Mouse (Mus musculus): ENCODE data around the gene Hmx1. TPM values are rescaled to one million over a fixed set of nuclear protein-coding genes. Genes with fewer than 3 reads are reported as not detected.

The Hmx1 gene
- polyA plus RNA-seq, 1 experiment from 2014 or later, result not detected

- no peak overlapping the region for H3K27ac ChIP-seq (ENCODE audit: low read length)
- peaks cover 97% of the 10 kb centered on the region for H3K27me3 ChIP-seq (ENCODE audit: control insufficient read depth, insufficient read depth, low read length)
- H3K4me2 ChIP-seq (ENCODE audit: low read depth, low read length), result no peak overlapping the region
- WGBS, result under 1% methylated on average over 56 of the region's 57 CpGs
- H3K9ac ChIP-seq (ENCODE audit: low read length), result no peak overlapping the region
- H3K36me3 ChIP-seq (ENCODE audit: control insufficient read depth, insufficient read depth, low read length), result no peaks in the 10 kb centered on the region
- no peak for ATAC-seq (ENCODE audit: insufficient read depth, low FRiP score)
- H3K9me3 ChIP-seq (replicated peaks; ENCODE audit: control insufficient read depth, low read length), result no peaks in the 10 kb centered on the region
- H3K4me3 ChIP-seq (replicated peaks; ENCODE audit: low read length), result no peak overlapping the region
- H3K4me1 ChIP-seq (ENCODE audit: control insufficient read depth, insufficient read depth, low read length), result 0 out of 2 replicates have a peak, but pooled peaks cover 2% of the 10 kb centered on the region
Observed at GRCm38 (mm10) chr5:35396976-35397641, 8.2 kb downstream of the Hmx1 start.

GRCm38 (mm10) chr5:35397642-35398309, 8.9 kb downstream of the Hmx1 start:
- Histone ChIP-seq H3K4me2 (ENCODE audit: low read depth, low read length) (no peak overlapping the region), H3K36me3 (ENCODE audit: control insufficient read depth, insufficient read depth, low read length) (no peaks in the 10 kb centered on the region), H3K4me3 (replicated peaks; ENCODE audit: low read length) (no peak overlapping the region), H3K9me3 (replicated peaks; ENCODE audit: control insufficient read depth, low read length) (no peaks in the 10 kb centered on the region), H3K4me1 (ENCODE audit: control insufficient read depth, insufficient read depth, low read length) (0 out of 2 replicates have a peak, but pooled peaks cover 2% of the 10 kb centered on the region), H3K27me3 (ENCODE audit: control insufficient read depth, insufficient read depth, low read length) (peaks cover 97% of the 10 kb centered on the region), H3K27ac (ENCODE audit: low read length) (no peak overlapping the region), H3K9ac (ENCODE audit: low read length) (no peak overlapping the region)
- under 1% methylated on average over 37 of the region's 52 CpGs for WGBS
- no peak for ATAC-seq (ENCODE audit: insufficient read depth, low FRiP score)

GRCm38 (mm10) chr5:35398310-35398910, 9.5 kb downstream of the Hmx1 start:
- Histone ChIP-seq H3K9me3 (replicated peaks; ENCODE audit: control insufficient read depth, low read length) (no peaks in the 10 kb centered on the region), H3K4me3 (replicated peaks; ENCODE audit: low read length) (no peak overlapping the region), H3K4me2 (ENCODE audit: low read depth, low read length) (no peak overlapping the region), H3K9ac (ENCODE audit: low read length) (no peak overlapping the region), H3K27ac (ENCODE audit: low read length) (no peak overlapping the region), H3K36me3 (ENCODE audit: control insufficient read depth, insufficient read depth, low read length) (no peaks in the 10 kb centered on the region), H3K4me1 (ENCODE audit: control insufficient read depth, insufficient read depth, low read length) (0 out of 2 replicates have a peak, but pooled peaks cover 2% of the 10 kb centered on the region), H3K27me3 (ENCODE audit: control insufficient read depth, insufficient read depth, low read length) (peaks cover 96% of the 10 kb centered on the region)
- WGBS, result 2% methylated on average over 14 of the region's 14 CpGs
- no peak for ATAC-seq (ENCODE audit: insufficient read depth, low FRiP score)

GRCm38 (mm10) chr5:35399061-35399460, 10.2 kb downstream of the Hmx1 start:
- H3K36me3 ChIP-seq (ENCODE audit: control insufficient read depth, insufficient read depth, low read length), result no peaks in the 10 kb centered on the region
- 5% methylated on average over 7 of the region's 7 CpGs for WGBS
- no peak overlapping the region for H3K4me2 ChIP-seq (ENCODE audit: low read depth, low read length)
- 0 out of 2 replicates have a peak, but pooled peaks cover 2% of the 10 kb centered on the region for H3K4me1 ChIP-seq (ENCODE audit: control insufficient read depth, insufficient read depth, low read length)
- H3K9me3 ChIP-seq (replicated peaks; ENCODE audit: control insufficient read depth, low read length), result no peaks in the 10 kb centered on the region
- H3K4me3 ChIP-seq (replicated peaks; ENCODE audit: low read length), result no peak overlapping the region
- H3K27ac ChIP-seq (ENCODE audit: low read length), result no peak overlapping the region
- no peak overlapping the region for H3K9ac ChIP-seq (ENCODE audit: low read length)
- peaks cover 96% of the 10 kb centered on the region for H3K27me3 ChIP-seq (ENCODE audit: control insufficient read depth, insufficient read depth, low read length)
- ATAC-seq (ENCODE audit: insufficient read depth, low FRiP score), result no peak

GRCm38 (mm10) chr5:35399704-35400320, 10.9 kb downstream of the Hmx1 start:
- under 1% methylated on average over 48 of the region's 48 CpGs for WGBS
- Histone ChIP-seq H3K36me3 (ENCODE audit: control insufficient read depth, insufficient read depth, low read length) (no peaks in the 10 kb centered on the region), H3K4me2 (ENCODE audit: low read depth, low read length) (no peak overlapping the region), H3K9me3 (replicated peaks; ENCODE audit: control insufficient read depth, low read length) (no peaks in the 10 kb centered on the region), H3K4me3 (replicated peaks; ENCODE audit: low read length) (no peak overlapping the region), H3K4me1 (ENCODE audit: control insufficient read depth, insufficient read depth, low read length) (0 out of 2 replicates have a peak, but pooled peaks cover 2% of the 10 kb centered on the region), H3K9ac (ENCODE audit: low read length) (no peak overlapping the region), H3K27ac (ENCODE audit: low read length) (no peak overlapping the region), H3K27me3 (ENCODE audit: control insufficient read depth, insufficient read depth, low read length) (peaks cover 94% of the 10 kb centered on the region)
- no peak for ATAC-seq (ENCODE audit: insufficient read depth, low FRiP score)

GRCm38 (mm10) chr5:35401240-35401639, 12.3 kb downstream of the Hmx1 start:
- no peak overlapping the region for H3K4me3 ChIP-seq (replicated peaks; ENCODE audit: low read length)
- H3K27me3 ChIP-seq (ENCODE audit: control insufficient read depth, insufficient read depth, low read length), result peaks cover 90% of the 10 kb centered on the region
- H3K4me1 ChIP-seq (ENCODE audit: control insufficient read depth, insufficient read depth, low read length), result 0 out of 2 replicates have a peak, but pooled peaks cover 2% of the 10 kb centered on the region
- H3K9ac ChIP-seq (ENCODE audit: low read length), result no peak overlapping the region
- H3K36me3 ChIP-seq (ENCODE audit: control insufficient read depth, insufficient read depth, low read length), result no peaks in the 10 kb centered on the region
- no peak overlapping the region for H3K27ac ChIP-seq (ENCODE audit: low read length)
- WGBS, result 5% methylated on average over 8 of the region's 8 CpGs
- ATAC-seq (ENCODE audit: insufficient read depth, low FRiP score), result no peak
- no peaks in the 10 kb centered on the region for H3K9me3 ChIP-seq (replicated peaks; ENCODE audit: control insufficient read depth, low read length)
- H3K4me2 ChIP-seq (ENCODE audit: low read depth, low read length), result no peak overlapping the region

- WGBS, result 74% methylated on average over 9 of the region's 9 CpGs
- H3K4me1 ChIP-seq (ENCODE audit: control insufficient read depth, insufficient read depth, low read length), result no peaks in the 10 kb centered on the region
- H3K9me3 ChIP-seq (replicated peaks; ENCODE audit: control insufficient read depth, low read length), result no peaks in the 10 kb centered on the region
- no peak overlapping the region for H3K9ac ChIP-seq (ENCODE audit: low read length)
- no peak overlapping the region for H3K4me3 ChIP-seq (replicated peaks; ENCODE audit: low read length)
- no peak for ATAC-seq (ENCODE audit: insufficient read depth, low FRiP score)
- H3K4me2 ChIP-seq (ENCODE audit: low read depth, low read length), result no peak overlapping the region
- peaks cover 35% of the 10 kb centered on the region for H3K27me3 ChIP-seq (ENCODE audit: control insufficient read depth, insufficient read depth, low read length)
- H3K36me3 ChIP-seq (ENCODE audit: control insufficient read depth, insufficient read depth, low read length), result no peaks in the 10 kb centered on the region
- no peak overlapping the region for H3K27ac ChIP-seq (ENCODE audit: low read length)
Observed at GRCm38 (mm10) chr5:35407411-35407930, 18.6 kb downstream of the Hmx1 start.

GRCm38 (mm10) chr5:35411028-35411427, 22.1 kb downstream of the Hmx1 start:
- no peak overlapping the region for H3K4me3 ChIP-seq (replicated peaks; ENCODE audit: low read length)
- no peaks in the 10 kb centered on the region for H3K9me3 ChIP-seq (replicated peaks; ENCODE audit: control insufficient read depth, low read length)
- H3K27me3 ChIP-seq (ENCODE audit: control insufficient read depth, insufficient read depth, low read length), result peaks cover 14% of the 10 kb centered on the region
- no peak overlapping the region for H3K4me2 ChIP-seq (ENCODE audit: low read depth, low read length)
- no peak for ATAC-seq (ENCODE audit: insufficient read depth, low FRiP score)
- H3K36me3 ChIP-seq (ENCODE audit: control insufficient read depth, insufficient read depth, low read length), result no peaks in the 10 kb centered on the region
- no peaks in the 10 kb centered on the region for H3K4me1 ChIP-seq (ENCODE audit: control insufficient read depth, insufficient read depth, low read length)
- no peak overlapping the region for H3K27ac ChIP-seq (ENCODE audit: low read length)
- no peak overlapping the region for H3K9ac ChIP-seq (ENCODE audit: low read length)
- WGBS, result 54% methylated on average over 10 of the region's 10 CpGs

Data from stomach, embryonic 16.5 days (tissue).